Mouse (Mus musculus) layer of hippocampus, adult 11-12 months (tissue): ENCODE measurements around the gene Slc3a1.

Experiments used
- DNase-seq: peaks from one replicate; pipeline ENCODE4 v3.0.0; 2022; ENCODE audit warnings: low spot score

Slc3a1 gene

DNA sequence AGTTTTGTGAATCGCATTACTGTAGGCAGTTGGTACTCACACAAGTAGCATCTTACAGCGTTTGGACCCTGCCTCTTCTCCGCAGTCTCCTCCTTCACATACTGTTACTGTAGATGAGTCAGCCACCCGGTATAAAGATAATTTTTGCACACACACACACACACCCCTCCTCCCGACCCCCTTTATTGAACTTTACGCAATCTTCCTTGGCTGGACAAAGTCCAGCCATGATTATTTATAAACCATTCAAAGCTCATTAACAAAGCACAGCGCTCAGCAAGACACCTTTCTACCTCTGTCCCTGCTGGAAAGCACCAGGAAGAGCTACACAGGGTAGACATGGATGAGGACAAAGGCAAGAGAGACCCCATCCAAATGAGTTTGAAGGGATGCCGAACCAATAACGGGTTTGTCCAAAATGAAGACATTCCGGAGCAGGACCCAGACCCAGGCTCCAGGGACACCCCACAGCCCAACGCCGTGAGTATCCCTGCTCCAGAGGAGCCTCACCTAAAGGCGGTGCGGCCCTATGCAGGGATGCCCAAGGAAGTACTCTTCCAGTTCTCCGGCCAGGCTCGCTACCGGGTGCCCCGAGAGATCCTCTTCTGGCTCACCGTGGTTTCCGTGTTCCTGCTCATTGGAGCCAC lies at the start of gene Slc3a1:
Gene Slc3a1, plus strand, starts transcription at position 284 of the 647 bp plus-strand sequence.
- DNase-seq: no peak

GRCm38 (mm10) chr17:84981721-84982120 lies 46.5 kb upstream of the Slc3a1 start:
- DNase-seq: no peak

DNA sequence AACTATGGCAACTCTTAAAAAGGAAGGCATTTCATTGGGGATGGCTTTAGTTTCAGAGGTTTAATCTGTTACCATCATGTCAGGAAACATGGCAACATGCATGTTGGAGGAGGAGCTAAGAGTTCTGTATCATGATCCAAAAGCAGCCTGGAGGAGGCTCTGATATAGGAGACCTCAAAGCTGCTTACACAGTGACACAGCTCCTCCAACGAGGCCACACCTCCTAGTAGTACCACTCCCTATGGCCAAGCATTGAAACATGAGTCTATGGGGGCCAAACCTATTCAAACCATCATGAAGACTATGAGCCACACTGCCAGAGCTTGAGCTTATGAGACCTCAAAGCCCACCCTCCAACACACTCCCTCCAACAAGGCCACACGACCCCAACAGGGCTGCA lies 45.4 kb upstream of the Slc3a1 start:
- no peak for DNase-seq

DNA sequence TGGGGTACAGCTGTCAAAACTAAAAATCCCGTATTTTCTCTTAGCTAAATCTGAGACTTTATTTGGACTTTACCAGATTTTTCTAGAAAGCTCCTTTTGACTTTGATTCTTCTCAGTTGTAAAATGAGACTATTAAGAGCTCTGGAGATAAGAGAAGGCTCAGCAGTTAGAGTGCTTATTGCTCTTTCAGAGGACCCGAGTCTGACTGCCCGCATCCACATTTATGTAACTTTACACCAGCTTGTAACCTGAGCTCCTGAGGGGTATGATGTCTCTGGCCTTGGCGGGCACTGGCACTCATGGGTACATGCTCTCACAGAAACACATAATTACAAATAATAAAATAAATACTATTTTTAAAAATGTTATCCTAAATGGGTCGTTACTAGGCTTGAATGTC lies 41.8 kb upstream of the Slc3a1 start:
- no peak for DNase-seq

- no peak for DNase-seq
These were observed 40.3 kb upstream of the Slc3a1 start for GRCm38 (mm10) chr17:84987834-84988410.

GRCm38 (mm10) chr17:84988514-84988913 lies 39.7 kb upstream of the Slc3a1 start:
- DNase-seq: no peak

- DNase-seq: no peak
These were observed 32.3 kb upstream of the Slc3a1 start for GRCm38 (mm10) chr17:84995844-84996243.

DNA sequence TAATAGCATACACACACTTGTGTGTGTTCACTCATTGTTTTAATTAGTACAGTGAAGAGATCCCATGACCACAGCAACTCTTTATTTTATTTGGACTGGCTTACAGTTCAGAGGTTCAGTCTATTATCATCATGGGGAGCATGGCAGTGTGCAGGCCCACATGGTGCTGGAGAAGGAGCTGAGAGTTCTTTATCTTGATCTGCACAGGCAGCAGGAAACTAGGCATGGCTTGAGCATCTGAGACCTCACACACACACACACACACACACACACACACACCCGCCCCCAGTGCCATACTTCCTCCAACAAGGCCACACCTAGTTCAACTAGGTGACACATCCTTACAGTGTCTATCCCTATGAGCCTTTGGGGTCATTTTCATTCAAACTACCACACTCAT lies 30.5 kb upstream of the Slc3a1 start:
- no peak for DNase-seq

DNA sequence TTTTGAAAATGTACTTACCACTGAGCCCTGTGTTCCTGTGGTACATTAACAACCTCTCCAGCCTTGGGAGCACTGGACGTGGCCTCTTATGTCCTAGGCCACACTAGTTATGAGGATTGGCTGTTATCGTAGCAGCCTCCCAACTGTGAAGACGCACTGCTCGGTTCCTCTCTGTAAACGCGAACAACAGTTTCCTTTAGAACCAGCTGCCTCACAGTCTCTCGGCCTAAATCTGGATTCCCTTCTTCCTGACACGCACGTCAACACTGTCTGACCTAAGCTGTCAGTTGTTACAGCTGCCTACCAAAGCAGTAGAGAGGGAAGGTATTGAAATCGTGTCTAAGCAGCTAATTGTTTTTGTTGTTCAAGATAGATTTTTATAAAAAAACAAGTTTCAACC lies 28.5 kb upstream of the Slc3a1 start:
- DNase-seq: peak; percentile 17

DNA sequence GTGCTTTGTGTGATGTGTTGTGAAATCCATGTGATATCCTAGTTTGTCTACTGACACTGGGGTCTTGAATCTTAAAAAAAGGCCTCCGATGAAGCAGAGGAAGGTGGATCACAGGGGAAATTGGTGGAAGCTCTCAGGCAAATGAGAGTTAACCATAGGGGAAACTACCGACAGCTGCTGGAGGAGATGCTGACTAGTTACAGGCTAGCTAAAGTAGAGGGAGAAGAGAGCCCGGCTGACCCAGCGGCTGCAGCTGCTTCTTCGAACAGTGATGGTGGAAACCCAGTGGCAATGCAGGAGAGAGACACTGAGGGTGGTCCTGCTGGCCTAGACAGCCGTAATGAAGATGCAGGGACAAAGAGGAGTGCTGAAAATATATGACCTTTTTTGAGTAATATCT lies 14.7 kb upstream of the Slc3a1 start:
- DNase-seq: no peak

DNA sequence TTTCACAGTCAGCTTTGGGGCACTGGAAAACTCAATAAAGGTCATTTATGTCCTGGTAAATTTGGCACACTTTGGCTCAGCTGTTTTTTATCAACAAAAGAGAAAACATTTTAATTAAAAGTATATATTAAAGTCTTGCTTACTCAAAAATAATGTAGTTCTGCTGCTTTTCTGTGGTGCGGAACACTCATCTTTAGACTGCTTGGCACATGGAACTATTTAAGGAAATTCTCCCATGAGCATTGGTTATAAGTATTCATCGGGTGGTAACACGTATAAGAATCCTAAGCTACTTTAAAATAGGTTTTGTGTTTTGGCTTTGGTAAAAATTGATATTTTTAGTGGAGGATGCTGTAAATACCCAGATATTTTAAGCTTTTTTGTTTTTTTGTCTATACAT lies 13.5 kb upstream of the Slc3a1 start:
- no peak for DNase-seq

DNA sequence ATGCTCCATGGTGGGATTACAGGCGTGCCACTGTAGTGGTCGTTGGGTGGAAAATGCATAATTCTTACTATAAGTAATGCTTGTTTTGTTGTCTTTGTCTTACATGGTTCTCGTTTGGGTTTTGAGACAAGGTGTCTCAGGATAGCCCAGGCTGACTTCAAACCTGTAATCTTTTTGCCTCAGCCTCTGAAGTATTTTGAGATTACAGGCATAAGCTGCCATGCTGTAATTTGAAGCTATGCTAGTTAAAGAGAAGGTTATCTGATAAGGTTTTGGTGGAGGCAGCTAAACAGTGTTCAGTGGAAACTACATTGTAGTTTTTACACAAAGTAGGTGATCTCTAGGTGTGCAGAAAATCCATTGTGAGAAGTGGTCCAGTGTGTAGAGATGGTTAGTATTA lies 9.8 kb upstream of the Slc3a1 start:
- no peak for DNase-seq

DNA sequence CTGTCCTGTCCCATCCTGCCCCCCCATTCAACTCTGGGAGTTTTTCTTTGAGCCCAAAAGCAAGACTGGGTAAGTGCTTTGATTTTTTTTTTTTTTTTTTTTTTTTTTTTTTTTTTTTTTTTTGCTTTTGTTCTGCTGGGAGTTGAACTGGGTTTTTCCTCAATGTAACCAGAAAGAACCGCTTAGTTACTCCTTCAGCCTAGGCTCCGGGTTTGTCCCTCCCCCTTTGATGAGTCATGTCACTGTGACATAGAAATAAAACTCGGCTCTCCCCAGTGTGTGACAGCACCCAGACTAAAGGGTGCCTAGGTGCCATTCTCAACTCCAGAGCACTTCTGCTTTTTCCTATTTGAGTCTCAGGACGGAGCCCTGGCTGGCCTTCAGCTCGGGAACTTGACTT lies 9.4 kb upstream of the Slc3a1 start:
- no peak for DNase-seq

GRCm38 (mm10) chr17:85020343-85020742 lies 7.8 kb upstream of the Slc3a1 start:
- no peak for DNase-seq

GRCm38 (mm10) chr17:85023247-85024167 lies 4.7 kb upstream of the Slc3a1 start:
- DNase-seq: peak; percentile 74

- DNase-seq: no peak
These were observed 3.9 kb upstream of the Slc3a1 start for GRCm38 (mm10) chr17:85024237-85024636.

- DNase-seq: no peak
These were observed 3.0 kb upstream of the Slc3a1 start for GRCm38 (mm10) chr17:85025151-85025550.

DNA sequence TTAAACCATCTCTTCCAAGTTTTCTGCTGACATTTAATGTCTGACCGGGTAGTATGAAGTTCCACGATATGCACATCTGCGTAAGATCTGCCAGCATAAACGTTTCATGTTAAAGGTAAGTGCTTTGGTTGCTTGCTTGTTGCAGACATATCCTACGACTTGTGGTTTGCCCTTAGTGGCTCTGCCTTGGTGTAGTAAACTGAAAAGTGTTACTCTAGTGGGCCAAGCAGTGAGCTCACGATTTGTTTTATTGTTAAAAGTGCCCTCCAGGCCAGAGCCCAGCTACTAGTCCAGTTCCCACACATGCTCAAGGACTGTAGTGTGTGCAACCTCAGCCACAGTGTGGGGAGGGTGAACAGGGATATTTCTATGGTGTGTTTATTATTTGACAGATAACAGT lies 1.7 kb upstream of the Slc3a1 start:
- no peak for DNase-seq

- DNase-seq: no peak
These were observed 929 bp upstream of the Slc3a1 start for GRCm38 (mm10) chr17:85027247-85027646.

DNA sequence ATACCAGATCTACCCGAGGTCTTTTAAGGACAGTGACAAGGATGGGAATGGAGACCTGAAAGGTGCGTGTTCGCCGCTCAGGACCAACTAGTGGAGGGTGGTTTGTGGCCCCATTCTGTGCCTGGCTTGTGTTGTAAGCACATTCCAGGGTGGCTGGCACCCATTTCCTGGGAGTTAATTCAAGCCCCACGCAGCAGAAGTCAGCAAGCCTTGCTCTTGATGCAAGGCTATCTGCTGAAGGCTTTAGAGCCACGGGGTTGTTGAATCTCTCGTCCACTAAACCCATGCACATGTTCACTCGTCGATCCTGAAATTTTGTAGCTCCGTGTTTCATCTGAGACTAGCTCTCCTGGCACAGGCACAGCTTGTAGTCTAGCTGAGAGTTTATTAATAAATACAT lies 621 bp downstream of the Slc3a1 start:
- no peak for DNase-seq

DNA sequence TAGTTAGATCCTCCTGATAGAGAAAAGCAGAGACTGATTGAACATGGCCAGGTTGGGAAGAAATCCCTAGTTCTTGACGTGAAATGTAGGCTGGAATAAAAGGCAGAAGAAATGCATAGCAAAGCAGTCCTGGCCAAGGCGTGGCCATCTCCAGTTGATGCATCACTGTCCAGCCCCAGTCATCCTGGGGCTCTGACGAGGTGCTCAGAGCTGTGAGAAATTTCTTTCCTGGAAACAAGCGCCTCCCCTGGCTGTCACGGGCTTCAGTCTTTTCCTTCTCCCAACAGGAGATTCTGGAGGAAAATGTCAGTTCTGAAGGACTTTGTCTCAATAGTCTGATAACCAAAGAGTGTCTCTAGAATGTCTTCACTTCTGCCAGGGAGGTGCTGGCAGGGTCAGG lies 2.5 kb downstream of the Slc3a1 start:
- DNase-seq: no peak

DNA sequence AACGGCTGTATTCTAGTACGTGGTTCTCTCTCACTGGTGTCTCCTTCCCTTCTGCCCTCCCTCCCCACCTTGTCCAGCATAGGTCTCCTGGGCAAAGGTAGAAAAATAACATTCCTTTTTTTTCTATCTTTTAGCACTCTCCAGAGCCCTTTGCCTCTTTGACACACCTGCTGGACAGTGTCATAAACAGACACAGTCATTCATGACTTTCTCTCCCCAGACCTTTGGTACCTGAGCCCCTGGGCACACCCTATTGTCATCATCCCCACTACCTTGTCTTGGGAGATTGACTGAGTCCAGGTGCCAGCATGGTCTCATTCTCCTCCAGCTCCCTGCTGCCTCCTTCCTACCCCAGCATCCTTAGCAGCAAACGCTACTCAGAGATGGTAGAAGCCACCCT lies 4.9 kb downstream of the Slc3a1 start:
- DNase-seq: no peak

GRCm38 (mm10) chr17:85034068-85034467 lies 5.9 kb downstream of the Slc3a1 start:
- DNase-seq: peak; percentile 18
